Mouse (Mus musculus) mouse embryonic stem cell (cell line): ENCODE data around the gene Mrm2.

Experiments used
- in situ Hi-C, 2 experiments: fragments of 300-500 bp; cut with MboI; formaldehyde crosslinking; loops; 1 replicate in 1 of 2; 3 replicates in 1 of 2; pipeline ENCODE4 v1.14.3; 2019 to 2020; ENCODE audit warnings: low sequenced_read_pairs in 2 of 2, low pct_unique_long_range_greater_than_20kb in 1 of 2, mixed read lengths in 1 of 2; ENCODE audit not compliant: unreplicated experiment in 1 of 2

Gene Mrm2

DNA sequence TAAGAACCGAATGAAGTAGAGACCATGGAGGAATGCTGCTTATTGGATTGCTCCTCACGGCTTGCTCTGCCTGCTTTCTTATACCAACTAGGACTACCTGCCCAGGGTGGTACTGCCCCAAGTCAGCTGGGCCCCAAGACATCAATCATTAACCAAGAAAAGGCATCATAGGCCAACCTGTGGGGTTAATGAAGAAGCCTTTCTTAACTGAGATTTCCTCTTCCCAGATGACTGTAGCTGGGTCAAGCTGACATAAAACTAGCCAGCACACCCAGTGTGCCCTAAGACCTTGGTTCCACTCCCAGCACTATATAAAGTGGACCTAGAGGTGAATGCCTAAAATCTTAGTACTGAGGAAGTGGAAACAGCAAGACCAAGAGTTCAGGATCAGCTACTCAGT, 42.5 kb downstream of the Mrm2 start:
- in situ Hi-C loops = loop anchor here in 1 of 2 experiments (25.0 kb wide), 1 partner anchor 452 kb away; the partner anchor contains the start of genes Gm26938 and Psmg3

DNA sequence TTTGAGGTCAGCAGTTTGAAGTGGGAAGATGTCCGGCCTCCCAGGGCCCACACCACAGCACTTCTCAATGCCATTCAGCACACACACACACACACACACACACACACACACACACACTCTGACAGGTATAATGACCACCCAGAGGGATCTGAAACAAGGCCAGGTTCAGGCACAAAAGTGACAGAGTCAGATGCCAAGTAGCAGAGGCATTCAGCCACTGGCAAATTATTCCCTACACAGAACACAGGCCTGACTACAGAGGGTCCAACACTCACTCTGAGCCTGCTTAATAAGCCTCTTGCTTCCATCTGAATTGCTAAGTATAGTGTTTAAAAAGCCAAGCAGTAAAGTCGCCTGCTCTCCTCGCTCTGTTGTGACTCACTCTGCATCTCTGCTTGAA, 43.4 kb downstream of the Mrm2 start:
- in situ Hi-C loops = loop anchor here in 1 of 2 experiments (25.0 kb wide), 1 partner anchor 451 kb away; the partner anchor contains the start of genes Gm26938 and Psmg3

GRCm38 (mm10) chr5:140284761-140285160, 46.9 kb downstream of the Mrm2 start:
- in situ Hi-C loops = loop anchor here in 1 of 2 experiments (25.0 kb wide), 1 partner anchor 447 kb away; the partner anchor contains the start of genes Gm26938 and Psmg3

GRCm38 (mm10) chr5:140284011-140284410, 47.7 kb downstream of the Mrm2 start:
- in situ Hi-C loops = loop anchor here in 1 of 2 experiments (25.0 kb wide), 1 partner anchor 447 kb away; the partner anchor contains the start of genes Gm26938 and Psmg3

DNA sequence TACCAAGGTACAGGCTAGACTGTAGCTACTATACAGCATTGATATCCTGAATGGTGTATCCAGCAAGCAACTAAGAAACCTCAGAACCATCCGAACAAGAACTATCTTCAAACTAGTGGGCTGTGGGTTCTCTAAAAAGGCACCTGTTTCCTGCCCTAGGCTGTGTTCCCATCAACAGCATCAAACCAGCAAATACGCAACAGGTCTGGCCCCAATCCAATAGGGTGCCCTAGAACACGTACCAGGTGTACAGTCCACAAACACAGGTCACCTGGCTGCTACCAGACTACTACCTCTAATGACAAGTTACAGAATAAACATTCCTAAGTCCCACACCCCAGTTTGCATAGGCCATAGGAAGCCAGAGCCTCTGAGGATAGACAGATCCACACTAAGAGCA, 48.8 kb downstream of the Mrm2 start:
- in situ Hi-C loops = loop anchor here in 1 of 2 experiments (25.0 kb wide), 1 partner anchor 446 kb away; the partner anchor contains the start of genes Gm26938 and Psmg3

GRCm38 (mm10) chr5:140282376-140282775, 49.3 kb downstream of the Mrm2 start:
- in situ Hi-C loops = loop anchor here in 1 of 2 experiments (25.0 kb wide), 1 partner anchor 445 kb away; the partner anchor contains the start of genes Gm26938 and Psmg3

- in situ Hi-C loops = loop anchor here in 1 of 2 experiments (25.0 kb wide), 1 partner anchor 443 kb away; the partner anchor contains the start of genes Gm26938 and Psmg3
Measured at GRCm38 (mm10) chr5:140280205-140280604, 51.5 kb downstream of the Mrm2 start.
